Mouse (Mus musculus) MEL (cell line): Measurements from ENCODE around the gene Syn3.

Experiments used
- CTCF ChIP-seq, 3 experiments: IDR thresholded peaks in 2 of 3; conservative IDR thresholded peaks in 1 of 3; 2 replicates each; pipeline ENCODE4 v1.5.1; 2011 to 2012; ENCODE audit warnings: low read length in 3 of 3, low read depth in 2 of 3, mild to moderate bottlenecking in 2 of 3, improper control_type of control experiment in 1 of 3, inconsistent platforms in 1 of 3, mixed read lengths in 1 of 3, moderate library complexity in 1 of 3; ENCODE audit not compliant: control insufficient read depth in 1 of 3, insufficient read depth in 1 of 3, poor library complexity in 1 of 3, severe bottlenecking in 1 of 3
- JUND ChIP-seq: IDR thresholded peaks from 2 replicates; pipeline ENCODE4 v1.6.1; 2011; ENCODE audit warnings: low read depth, mild to moderate bottlenecking, improper control_type of control experiment, low read length
- MAX ChIP-seq: IDR thresholded peaks from 2 replicates; pipeline ENCODE4 v1.6.1; 2011; ENCODE audit warnings: low read length, improper control_type of control experiment
- MAZ ChIP-seq: IDR thresholded peaks from 2 replicates; pipeline ENCODE4 v1.6.1; 2012; ENCODE audit warnings: low read depth, mild to moderate bottlenecking, inconsistent platforms, low read length, improper control_type of control experiment
- POLR2A ChIP-seq, 2 experiments: IDR thresholded peaks; 2 replicates each; pipeline ENCODE4 v1.6.1; 2011 to 2012; ENCODE audit warnings: low read length in 2 of 2, mild to moderate bottlenecking in 2 of 2, control low read depth in 1 of 2, improper control_type of control experiment in 1 of 2, low read depth in 1 of 2, moderate library complexity in 1 of 2; ENCODE audit not compliant: control insufficient read depth in 1 of 2, insufficient read depth in 1 of 2, poor library complexity in 1 of 2
- SMC3 ChIP-seq: IDR thresholded peaks from 2 replicates; pipeline ENCODE4 v1.6.1; 2011; ENCODE audit warnings: low read depth, low read length, improper control_type of control experiment
- TCF12 ChIP-seq: IDR thresholded peaks from 2 replicates; pipeline ENCODE4 v1.6.1; 2014; ENCODE audit warnings: low read depth, mild to moderate bottlenecking, inconsistent platforms, low read length, improper control_type of control experiment, moderate library complexity
- UBTF ChIP-seq: IDR thresholded peaks from 2 replicates; pipeline ENCODE4 v1.6.1; 2012; ENCODE audit warnings: low read depth, mild to moderate bottlenecking, inconsistent platforms, low read length, improper control_type of control experiment, moderate library complexity, borderline replicate concordance; ENCODE audit not compliant: insufficient read depth
- ZC3H11A ChIP-seq: IDR thresholded peaks from 2 replicates; pipeline ENCODE4 v1.6.1; 2012; ENCODE audit warnings: low read depth, mild to moderate bottlenecking, inconsistent platforms, low read length, improper control_type of control experiment
- ZKSCAN1 ChIP-seq: IDR thresholded peaks from 2 replicates; pipeline ENCODE4 v1.6.1; 2012; ENCODE audit warnings: low read depth, mild to moderate bottlenecking, inconsistent platforms, low read length, improper control_type of control experiment, moderate library complexity

GRCm38 (mm10) chr10:86439640-86440039 is 59.1 kb downstream of the Syn3 start:
- TF ChIP-seq ZC3H11A (no peak), POLR2A (IDR thresholded peaks at IDR 0.05; ENCODE audit: control insufficient read depth in 1 of 2, insufficient read depth in 1 of 2, low read depth in 1 of 2, low read length in 2 of 2, poor library complexity in 1 of 2) (no peak), SMC3 (no peak), TCF12 (no peak), UBTF (no peak), CTCF (IDR thresholded peaks at IDR 0.05 in 2 of 3, conservative IDR thresholded peaks at IDR 0.05 in 1 of 3; ENCODE audit: control insufficient read depth in 1 of 3, insufficient read depth in 1 of 3, low read depth in 2 of 3, low read length in 3 of 3, poor library complexity in 1 of 3, severe bottlenecking in 1 of 3) (no peak), MAZ (no peak), MAX (no peak), ZKSCAN1 (no peak), JUND (no peak)
